Mouse (Mus musculus) A20 (cell line): Measurements from ENCODE around the gene Nfam1.

Experiments used
- DNase-seq: peaks from one replicate; pipeline ENCODE4 v3.0.0-alpha.2; 2011; ENCODE audit warnings: low read depth, low spot score

Nfam1 gene

GRCm38 (mm10) chr15:82995239-82995638, 37.9 kb downstream of the Nfam1 start:
- DNase-seq: no peak

- DNase-seq: no peak
These were observed 40.2 kb downstream of the Nfam1 start for GRCm38 (mm10) chr15:82992911-82993310.

DNA sequence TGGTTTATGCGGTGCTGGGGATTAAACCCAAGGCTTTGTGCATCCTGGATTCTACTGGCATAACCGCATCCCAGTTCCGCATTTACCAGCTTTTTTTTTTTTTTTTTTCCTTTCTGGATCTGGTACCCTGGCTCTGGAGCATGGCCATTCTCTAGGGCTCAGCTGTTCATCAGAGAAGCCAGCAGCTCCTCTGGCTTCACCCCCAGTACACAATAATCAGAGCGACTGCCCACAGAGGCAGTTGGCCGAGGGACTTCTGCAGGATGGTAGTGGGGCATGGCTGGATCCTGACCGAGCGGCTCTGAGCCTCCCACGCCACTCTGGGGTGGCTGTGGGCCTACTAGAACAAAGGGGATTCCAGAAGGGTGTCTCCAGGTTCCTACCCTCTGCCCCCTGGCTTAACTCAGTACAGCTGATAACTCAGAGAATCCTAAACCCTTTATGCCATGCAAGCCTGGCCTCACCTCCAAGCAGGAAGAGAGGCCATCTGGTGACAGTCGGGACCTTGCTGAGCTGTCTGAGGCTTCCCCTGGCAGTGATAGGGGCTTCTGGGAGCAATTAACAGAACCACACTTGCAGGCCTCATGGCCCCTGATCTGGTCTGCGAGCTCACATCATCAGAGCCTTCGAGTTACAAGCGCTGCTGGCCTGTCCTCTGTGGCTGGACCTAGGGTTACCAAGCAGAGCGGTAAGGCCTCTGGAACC, 40.9 kb downstream of the Nfam1 start:
- DNase-seq: no peak

- DNase-seq: no peak
These were observed 43.9 kb downstream of the Nfam1 start for GRCm38 (mm10) chr15:82989190-82989704.

DNA sequence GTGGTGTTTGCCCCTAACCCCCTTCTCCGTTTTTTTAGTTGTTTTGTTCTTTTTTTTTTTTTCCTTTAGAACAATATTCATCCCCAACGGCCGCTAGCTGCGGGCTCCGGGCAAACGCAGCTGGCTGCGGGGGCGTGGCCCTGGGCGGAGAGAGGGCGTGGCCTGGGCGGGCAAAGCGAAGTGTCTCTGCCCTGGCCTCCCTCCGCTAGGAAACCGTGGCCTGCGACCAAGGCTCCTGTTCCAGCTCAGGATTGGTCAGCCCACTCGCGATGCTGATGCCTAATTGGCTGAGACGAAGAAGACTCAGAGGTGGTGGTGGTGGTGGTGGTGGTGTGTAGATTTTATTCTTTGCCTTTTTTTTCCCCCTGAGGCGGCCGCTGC, 45.4 kb downstream of the Nfam1 start, which contains the start of gene Tcf20:
Gene Tcf20, minus strand, starts transcription at position 141 of the 381 bp plus-strand sequence.
- peak; percentile 94 for DNase-seq

GRCm38 (mm10) chr15:82987014-82987731, 45.9 kb downstream of the Nfam1 start:
- DNase-seq: no peak

DNA sequence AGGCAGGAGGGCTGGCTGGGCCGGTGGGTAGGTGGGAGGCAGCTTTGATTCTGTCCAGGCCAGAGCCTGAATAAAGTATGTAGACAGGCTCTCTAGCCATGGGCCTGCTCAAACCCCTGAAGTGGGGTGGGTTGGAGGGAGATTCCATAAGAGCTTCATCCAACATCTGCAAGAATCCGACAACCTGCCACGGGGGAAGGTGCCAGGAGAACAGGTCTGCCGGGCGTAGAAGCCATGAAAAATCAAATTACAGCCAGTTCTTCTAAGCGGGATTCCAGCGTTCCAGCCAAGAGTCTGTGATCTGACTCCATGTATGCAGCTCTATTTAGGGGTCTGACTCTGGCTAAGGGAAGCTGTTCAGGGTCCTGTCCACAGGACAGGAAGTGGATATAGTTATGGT, 48.5 kb downstream of the Nfam1 start:
- no peak for DNase-seq

DNA sequence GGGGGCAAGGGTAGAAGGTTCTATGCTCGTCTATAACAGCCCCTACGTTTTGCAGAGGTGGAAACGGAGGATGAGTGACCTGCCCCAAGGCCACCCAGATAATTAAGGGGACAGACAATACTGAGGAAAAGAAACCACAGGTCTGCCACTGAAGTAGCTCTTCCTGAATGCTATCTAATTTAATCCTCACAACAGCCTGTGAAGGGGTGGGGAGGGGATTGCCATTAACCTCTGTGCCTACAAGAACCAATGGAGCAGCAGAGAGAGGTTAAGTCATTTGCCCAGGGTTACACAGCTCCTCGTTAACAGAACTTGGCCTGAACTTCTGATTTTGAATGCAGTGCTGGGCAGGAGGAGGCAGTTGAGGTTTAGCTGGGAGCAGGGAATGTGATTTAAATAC, 49.0 kb downstream of the Nfam1 start:
- DNase-seq: no peak

DNA sequence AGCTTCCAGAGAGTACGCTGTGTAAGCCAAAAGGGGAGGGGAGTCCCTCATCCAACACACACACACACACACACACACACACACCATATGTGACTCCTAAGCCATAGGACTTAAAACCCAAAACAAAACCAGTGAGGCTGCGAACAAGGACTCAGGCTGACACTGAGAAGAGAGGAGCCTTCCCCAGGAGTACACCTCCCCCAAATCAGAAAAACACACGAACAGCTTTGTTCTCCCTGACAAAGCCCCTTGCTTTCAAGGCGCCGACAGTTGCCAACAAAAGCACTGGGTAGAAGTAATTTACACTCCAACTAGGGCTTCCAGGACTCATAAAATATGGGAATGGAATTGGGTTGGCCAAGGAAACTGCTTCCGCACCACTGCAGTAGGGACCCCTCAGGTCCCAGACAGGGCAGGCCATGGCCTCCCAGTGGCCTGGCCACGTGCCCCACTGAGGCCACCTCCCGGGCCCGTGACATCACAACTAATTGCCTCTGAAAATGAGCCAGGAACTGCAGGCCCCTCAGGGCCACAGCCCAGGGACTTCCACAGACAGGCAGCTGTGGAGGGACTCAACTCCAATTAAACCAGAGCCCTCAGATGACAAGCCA, 49.6 kb downstream of the Nfam1 start:
- DNase-seq: no peak

- DNase-seq: no peak
These were observed 50.2 kb downstream of the Nfam1 start for GRCm38 (mm10) chr15:82982724-82983415.

DNA sequence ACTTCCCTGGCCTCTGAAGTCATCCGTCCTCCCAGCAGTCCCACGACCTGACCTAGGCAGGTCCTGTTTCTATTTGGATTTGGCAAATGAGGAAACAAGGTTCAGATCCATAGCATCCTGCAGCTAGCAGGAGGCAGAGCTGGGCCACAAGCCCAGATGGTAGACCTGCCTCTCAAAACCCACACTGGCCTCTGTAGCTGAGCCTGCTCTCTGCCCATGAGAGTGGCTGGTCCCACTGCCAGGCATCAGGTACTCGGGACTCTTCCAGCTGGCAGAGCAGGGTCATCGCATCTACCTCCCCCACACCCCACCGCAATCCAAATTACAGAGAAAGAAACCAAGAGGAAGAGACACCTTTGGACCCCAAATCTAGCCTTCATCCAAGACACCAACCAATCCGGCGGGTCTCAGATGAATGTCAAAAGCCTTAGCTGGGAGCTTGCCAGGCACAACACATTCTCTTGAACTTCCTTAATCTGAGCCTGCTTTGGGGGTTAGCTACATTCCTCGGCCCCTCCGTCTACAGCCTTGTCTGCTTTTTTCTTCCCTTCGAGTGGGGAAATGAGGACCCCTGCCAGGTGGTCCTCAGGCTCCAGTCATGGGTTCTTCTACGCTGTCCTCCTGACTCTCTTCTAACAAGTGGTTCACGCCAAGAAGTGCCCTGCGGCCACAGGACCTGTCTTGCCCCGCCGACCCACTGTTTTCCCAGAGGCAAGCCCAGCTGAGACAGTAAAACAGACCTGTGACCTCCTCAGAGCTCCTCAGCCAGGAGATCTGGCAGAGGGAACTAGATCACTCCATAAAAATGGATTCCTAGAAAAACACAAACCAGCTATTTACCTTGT, 51.2 kb downstream of the Nfam1 start:
- DNase-seq: no peak

- DNase-seq: no peak
These were observed 53.6 kb downstream of the Nfam1 start for GRCm38 (mm10) chr15:82979531-82979930.

GRCm38 (mm10) chr15:82974471-82974870, 58.6 kb downstream of the Nfam1 start:
- peak; percentile 75 for DNase-seq

DNA sequence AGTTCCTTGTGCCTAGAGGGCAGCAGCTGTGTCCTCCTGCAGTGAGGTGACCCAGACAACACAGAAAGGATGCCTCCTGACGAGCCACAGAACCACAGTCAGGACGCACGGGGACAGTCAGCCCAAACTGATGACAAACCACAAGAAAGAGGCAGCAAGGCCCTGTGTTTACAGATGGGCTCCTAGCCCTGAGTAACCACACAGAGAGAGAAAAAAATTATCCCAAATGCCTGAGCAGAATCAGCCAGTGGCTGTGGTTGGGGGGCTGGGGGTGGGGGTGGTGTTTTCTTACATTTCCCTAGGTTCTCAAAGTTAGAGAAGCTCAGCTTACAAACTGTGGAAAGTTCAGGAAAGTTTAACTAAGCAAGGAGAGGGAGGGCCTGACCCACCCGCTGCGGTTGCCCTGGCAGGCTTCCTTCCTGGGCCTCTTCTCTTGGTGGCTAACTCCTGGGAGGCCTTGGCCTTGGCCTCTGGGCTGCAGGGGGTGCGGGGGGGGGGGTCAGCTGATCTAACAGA, 63.8 kb downstream of the Nfam1 start:
- DNase-seq: no peak

DNA sequence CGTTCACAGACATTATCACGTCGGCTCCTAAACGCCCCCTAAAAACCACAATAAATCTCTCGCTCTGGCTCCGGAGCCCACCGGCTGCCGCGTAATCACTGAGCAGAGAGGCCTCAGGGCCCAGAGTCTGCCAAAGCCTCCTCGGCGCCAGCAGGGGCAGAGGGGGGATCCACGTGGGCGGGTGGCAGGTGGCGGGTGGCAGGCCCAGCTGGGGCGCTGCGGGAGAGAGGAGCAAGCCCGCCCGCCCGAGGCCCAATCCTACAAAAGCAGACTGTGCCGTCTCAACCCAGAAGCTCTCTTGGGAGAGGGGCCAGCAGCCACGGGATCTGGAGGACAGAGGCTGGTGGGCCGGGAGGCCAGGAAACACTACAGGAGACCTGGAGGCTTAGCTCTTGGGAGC, 64.7 kb downstream of the Nfam1 start:
- DNase-seq: no peak

DNA sequence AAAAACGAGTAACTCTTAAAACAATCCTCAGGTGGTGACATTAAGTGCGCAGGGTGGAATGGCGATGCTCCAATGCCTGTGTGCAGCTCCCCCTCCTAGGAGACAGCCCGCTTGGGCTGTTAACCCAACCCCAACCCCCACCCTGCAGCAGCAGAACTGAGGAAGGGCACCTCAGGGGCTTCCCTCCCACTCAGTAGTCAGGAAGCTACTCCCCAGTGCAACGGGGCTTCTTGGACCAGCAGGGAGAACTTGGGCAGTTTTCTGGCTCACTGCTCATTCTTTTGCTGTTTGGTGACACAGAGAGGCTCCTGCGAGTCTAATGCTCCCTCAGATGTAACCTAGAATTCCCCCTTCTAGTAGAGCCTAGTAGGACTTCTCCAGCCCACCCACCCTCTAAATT, 65.2 kb downstream of the Nfam1 start:
- no peak for DNase-seq

DNA sequence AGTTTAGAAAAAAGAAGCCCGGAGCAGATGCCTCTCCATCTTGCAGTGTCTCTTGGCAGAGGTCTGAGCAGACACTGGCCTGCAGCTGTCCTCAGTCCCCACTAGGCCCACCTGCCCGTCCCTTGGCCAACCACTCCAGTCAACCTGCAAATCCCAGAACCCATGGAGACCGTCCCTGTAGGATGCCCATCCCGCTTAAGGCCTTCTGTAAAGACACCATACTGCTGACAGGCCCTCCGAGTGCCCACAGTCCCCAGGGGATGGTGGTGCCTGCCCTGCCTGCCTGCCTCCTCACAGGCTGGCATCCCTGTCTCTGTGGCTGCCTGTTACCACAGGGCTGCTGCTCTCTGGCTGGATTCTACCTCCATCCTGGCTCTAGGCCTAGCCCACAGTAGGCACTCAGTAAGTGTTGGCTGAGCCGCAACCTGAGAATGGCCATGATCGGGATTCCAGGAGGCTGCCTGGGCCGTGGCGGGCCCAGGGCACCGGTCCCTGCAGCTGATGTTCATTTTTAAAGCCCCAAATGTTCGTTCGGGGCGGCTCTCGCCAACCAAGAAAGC, 68.8 kb downstream of the Nfam1 start:
- DNase-seq: no peak

- no peak for DNase-seq
These were observed 69.5 kb downstream of the Nfam1 start for GRCm38 (mm10) chr15:82963556-82964156.

DNA sequence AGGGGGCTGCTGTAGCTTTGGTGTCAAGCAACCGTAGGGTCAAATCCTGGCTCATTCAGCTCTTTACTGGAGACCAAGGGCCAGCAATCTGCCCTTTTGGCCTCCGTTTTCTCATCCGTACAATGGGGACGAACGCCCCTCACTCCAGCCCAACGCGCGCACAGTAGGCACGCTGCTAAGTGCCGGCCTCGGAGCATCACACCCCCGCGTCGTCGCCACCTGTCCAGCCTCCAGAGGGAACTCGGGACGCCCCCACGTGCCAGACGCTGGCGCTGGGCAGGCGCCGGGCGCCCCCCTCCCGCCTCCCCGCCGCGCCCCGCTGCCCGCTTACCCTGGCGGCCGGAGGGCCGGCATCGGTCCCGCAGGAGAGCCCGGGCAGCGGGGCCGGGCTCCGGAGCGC, 70.0 kb downstream of the Nfam1 start:
- no peak for DNase-seq

DNA sequence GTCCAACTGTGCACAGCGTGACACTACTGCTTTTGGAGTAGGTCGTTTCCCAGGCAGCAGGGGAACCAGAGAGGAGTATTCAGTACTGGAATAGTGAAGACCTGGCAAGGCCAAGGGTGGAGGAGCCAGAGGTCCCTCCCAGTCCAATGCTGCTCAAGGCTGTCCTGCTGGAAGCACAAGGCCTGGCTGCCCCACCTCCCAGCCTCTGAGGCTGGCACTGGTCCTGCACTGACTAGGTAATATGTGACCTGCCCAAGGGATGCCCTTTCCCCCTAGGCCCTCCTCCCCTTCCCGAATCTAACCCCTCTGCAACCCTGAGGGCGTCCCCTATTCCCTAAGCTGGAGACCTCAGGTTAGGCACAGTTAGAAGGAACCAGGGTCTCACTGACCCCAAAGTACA, 70.6 kb downstream of the Nfam1 start:
- DNase-seq: no peak
